Mouse (Mus musculus): ENCODE measurements at regions not wholly inside any gene's neighbourhood (a gene's known extent, or its start where the extent isn't known, plus 50 kb on each side); places are given as distances from the start of the nearest gene placed in this dataset.
A peak's percentile ranks its signal among the peaks of the same experiment; 100 is the strongest.

DNA sequence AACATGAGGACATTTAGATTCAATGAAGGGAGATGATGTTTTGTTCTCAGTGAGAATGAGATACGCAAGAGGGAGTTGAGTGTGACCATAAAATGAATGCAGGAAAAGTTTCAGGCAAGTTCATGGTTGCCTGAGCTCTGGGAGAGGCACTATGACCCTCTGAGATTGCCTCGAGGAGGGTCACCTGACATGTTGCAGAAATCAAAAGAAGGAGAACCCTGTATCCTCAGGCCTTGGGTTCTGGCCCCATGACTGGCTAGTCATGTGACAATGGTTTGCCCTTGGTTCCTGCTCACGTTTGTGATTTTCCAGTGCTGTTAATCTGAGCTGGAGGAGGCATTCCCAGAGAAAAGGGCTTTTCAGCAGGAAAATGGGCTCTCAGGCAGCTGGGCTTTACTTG, 98.9 kb downstream of the Mab21l3 start:
- H3K36me3 ChIP-seq (ENCODE audit: control insufficient read depth, insufficient read depth, low read length, poor library complexity, severe bottlenecking): no peaks in the 10 kb centered on the region
- H3K4me3 ChIP-seq (ENCODE audit: low read depth, low read length): no peak overlapping the region
- no peak overlapping the region for H3K9ac ChIP-seq (ENCODE audit: low read depth, poor library complexity, severe bottlenecking)
- H3K27me3 ChIP-seq (ENCODE audit: control insufficient read depth, insufficient read depth, low read length, poor library complexity, severe bottlenecking): no peaks in the 10 kb centered on the region
- H3K4me1 ChIP-seq (ENCODE audit: control insufficient read depth, insufficient read depth, low read length): peaks cover 8% of the 10 kb centered on the region
- no peak overlapping the region for H3K27ac ChIP-seq (ENCODE audit: insufficient read depth, low read length)
- TF ChIP-seq EP300 (IDR thresholded peaks at IDR 0.05; ENCODE audit: insufficient read depth, low read depth, low read length): no peak
- no peak for TF ChIP-seq POLR2A (IDR thresholded peaks at IDR 0.05; ENCODE audit: insufficient read depth, low read length)
- no peak for TF ChIP-seq CTCF (IDR thresholded peaks at IDR 0.05; ENCODE audit: low read depth, low read length)
- no peaks in the 10 kb centered on the region for H3K9me3 ChIP-seq (replicated peaks; ENCODE audit: control insufficient read depth, insufficient read depth, low read length, poor library complexity, severe bottlenecking)

DNA sequence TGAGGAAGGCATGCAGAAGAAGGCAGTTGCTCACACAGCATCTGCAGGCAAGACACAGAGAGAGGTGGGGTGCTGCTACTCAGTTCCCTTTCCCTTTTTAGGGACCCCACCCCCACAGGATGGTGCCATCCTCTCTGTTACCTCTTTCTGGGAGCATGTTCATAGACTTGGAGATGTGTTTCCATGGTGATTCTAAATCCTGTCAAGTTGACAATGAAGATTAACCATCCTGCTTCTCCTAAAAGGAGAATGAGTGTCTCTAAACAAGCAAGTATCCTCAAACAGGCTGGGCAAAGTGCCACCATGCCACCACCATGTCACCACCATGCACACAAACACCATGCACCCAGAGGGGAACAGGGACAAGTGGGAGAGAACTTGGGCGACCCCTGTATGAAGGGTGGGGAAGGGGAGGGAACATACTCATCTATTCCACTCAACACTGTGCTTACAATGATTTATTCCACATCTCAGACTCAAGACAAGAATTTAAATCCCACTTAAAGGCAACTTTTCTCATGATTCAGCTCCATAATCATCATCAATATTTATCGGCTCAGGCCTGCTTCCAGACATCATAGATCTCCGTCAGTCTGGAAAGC, 99.6 kb downstream of the Mab21l3 start:
- no peak overlapping the region for H3K9ac ChIP-seq (ENCODE audit: low read depth, poor library complexity, severe bottlenecking)
- peaks cover 8% of the 10 kb centered on the region for H3K4me1 ChIP-seq (ENCODE audit: control insufficient read depth, insufficient read depth, low read length)
- H3K9me3 ChIP-seq (replicated peaks; ENCODE audit: control insufficient read depth, insufficient read depth, low read length, poor library complexity, severe bottlenecking): no peaks in the 10 kb centered on the region
- no peak overlapping the region for H3K27ac ChIP-seq (ENCODE audit: insufficient read depth, low read length)
- no peaks in the 10 kb centered on the region for H3K36me3 ChIP-seq (ENCODE audit: control insufficient read depth, insufficient read depth, low read length, poor library complexity, severe bottlenecking)
- no peak overlapping the region for H3K4me3 ChIP-seq (ENCODE audit: low read depth, low read length)
- no peaks in the 10 kb centered on the region for H3K27me3 ChIP-seq (ENCODE audit: control insufficient read depth, insufficient read depth, low read length, poor library complexity, severe bottlenecking)
- TF ChIP-seq CTCF (IDR thresholded peaks at IDR 0.05; ENCODE audit: low read depth, low read length) (no peak), POLR2A (IDR thresholded peaks at IDR 0.05; ENCODE audit: insufficient read depth, low read length) (no peak), EP300 (IDR thresholded peaks at IDR 0.05; ENCODE audit: insufficient read depth, low read depth, low read length) (no peak)

DNA sequence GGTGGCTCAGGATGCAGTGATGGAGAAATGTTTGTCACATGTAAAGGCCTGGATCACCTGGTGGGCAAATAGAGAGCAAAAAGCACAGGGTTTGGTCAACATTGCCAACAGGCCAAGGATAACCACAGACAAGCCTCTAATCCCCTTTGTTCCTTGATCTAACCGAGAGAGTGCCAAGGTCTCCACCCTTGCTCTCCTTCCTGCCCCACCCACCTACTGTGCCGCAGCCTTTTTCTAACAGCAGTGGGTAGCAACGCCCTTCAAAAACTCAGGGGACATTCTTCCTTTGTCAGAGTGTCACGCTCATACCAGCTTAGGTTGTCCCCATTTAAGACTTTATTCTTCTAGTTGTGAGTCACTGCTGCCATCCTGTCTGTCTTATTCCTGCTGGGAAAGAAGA, 100.6 kb downstream of the Mab21l3 start:
- Histone ChIP-seq H3K9ac (ENCODE audit: low read depth, poor library complexity, severe bottlenecking) (no peak overlapping the region), H3K36me3 (ENCODE audit: control insufficient read depth, insufficient read depth, low read length, poor library complexity, severe bottlenecking) (no peaks in the 10 kb centered on the region), H3K27ac (ENCODE audit: insufficient read depth, low read length) (no peak overlapping the region), H3K9me3 (replicated peaks; ENCODE audit: control insufficient read depth, insufficient read depth, low read length, poor library complexity, severe bottlenecking) (no peaks in the 10 kb centered on the region), H3K27me3 (ENCODE audit: control insufficient read depth, insufficient read depth, low read length, poor library complexity, severe bottlenecking) (no peaks in the 10 kb centered on the region), H3K4me3 (ENCODE audit: low read depth, low read length) (no peak overlapping the region), H3K4me1 (ENCODE audit: control insufficient read depth, insufficient read depth, low read length) (peaks cover 8% of the 10 kb centered on the region)
- TF ChIP-seq CTCF (IDR thresholded peaks at IDR 0.05; ENCODE audit: low read depth, low read length) (no peak), EP300 (IDR thresholded peaks at IDR 0.05; ENCODE audit: insufficient read depth, low read depth, low read length) (peak; percentile 47; the same call in 1 of the 2 replicates), POLR2A (IDR thresholded peaks at IDR 0.05; ENCODE audit: insufficient read depth, low read length) (no peak)

DNA sequence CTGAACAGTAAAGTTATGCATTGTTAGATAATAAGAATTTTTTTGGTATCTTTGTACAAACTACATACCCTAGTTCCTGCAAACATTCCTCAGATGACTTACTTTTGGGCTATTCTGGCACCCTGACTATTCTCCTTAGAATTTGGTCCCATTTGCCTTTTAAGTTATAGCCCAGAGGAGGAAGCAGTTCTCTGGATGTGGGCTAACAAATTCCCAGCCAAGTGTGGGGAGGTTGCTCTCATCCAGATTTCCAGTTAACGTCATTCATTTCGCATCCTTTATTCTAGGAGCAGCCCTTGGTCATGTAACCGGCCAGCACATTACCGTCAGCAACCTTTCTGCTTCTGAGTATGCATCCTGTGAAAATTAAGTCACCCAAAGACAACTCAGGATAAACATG, 107.9 kb downstream of the Mab21l3 start:
- no peak for TF ChIP-seq CTCF (IDR thresholded peaks at IDR 0.05; ENCODE audit: low read depth, low read length)
- no peak for TF ChIP-seq POLR2A (IDR thresholded peaks at IDR 0.05; ENCODE audit: insufficient read depth, low read length)
- TF ChIP-seq EP300 (IDR thresholded peaks at IDR 0.05; ENCODE audit: insufficient read depth, low read depth, low read length): no peak
- H3K4me3 ChIP-seq (ENCODE audit: low read depth, low read length): no peak overlapping the region
- no peak overlapping the region for H3K9ac ChIP-seq (ENCODE audit: low read depth, poor library complexity, severe bottlenecking)
- H3K27ac ChIP-seq (ENCODE audit: insufficient read depth, low read length): no peak overlapping the region
- H3K36me3 ChIP-seq (ENCODE audit: control insufficient read depth, insufficient read depth, low read length, poor library complexity, severe bottlenecking): no peaks in the 10 kb centered on the region
- H3K9me3 ChIP-seq (replicated peaks; ENCODE audit: control insufficient read depth, insufficient read depth, low read length, poor library complexity, severe bottlenecking): no peaks in the 10 kb centered on the region; the same call in 1 of the 2 replicates
- no peaks in the 10 kb centered on the region for H3K27me3 ChIP-seq (ENCODE audit: control insufficient read depth, insufficient read depth, low read length, poor library complexity, severe bottlenecking)
- H3K4me1 ChIP-seq (ENCODE audit: control insufficient read depth, insufficient read depth, low read length): peaks cover 7% of the 10 kb centered on the region

DNA sequence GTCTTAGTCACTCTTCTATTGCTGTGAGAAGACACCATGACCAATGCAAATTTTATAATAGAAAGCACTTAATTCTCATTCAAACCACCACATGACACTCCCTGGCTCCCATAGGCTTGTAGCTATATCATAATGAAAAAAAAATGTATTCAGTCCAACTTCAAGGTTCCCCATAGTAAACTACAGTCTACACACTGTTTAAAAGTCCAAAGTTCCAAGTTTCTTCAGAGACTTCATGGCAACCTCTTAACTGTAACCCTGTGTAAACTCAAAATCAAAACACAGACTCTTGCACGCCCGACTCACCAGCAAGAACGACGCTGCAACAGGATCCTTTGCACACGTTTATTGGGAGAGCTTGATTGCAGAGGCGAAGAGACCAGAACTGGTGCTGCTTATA, 111.6 kb downstream of the Mab21l3 start:
- Histone ChIP-seq H3K36me3 (ENCODE audit: control insufficient read depth, insufficient read depth, low read length, poor library complexity, severe bottlenecking) (no peaks in the 10 kb centered on the region), H3K27ac (ENCODE audit: insufficient read depth, low read length) (no peak overlapping the region), H3K9me3 (replicated peaks; ENCODE audit: control insufficient read depth, insufficient read depth, low read length, poor library complexity, severe bottlenecking) (peaks cover 3% of the 10 kb centered on the region; the same call in 1 of the 2 replicates), H3K4me3 (ENCODE audit: low read depth, low read length) (no peak overlapping the region), H3K4me1 (ENCODE audit: control insufficient read depth, insufficient read depth, low read length) (peaks cover 7% of the 10 kb centered on the region), H3K9ac (ENCODE audit: low read depth, poor library complexity, severe bottlenecking) (no peak overlapping the region), H3K27me3 (ENCODE audit: control insufficient read depth, insufficient read depth, low read length, poor library complexity, severe bottlenecking) (no peaks in the 10 kb centered on the region)
- TF ChIP-seq EP300 (IDR thresholded peaks at IDR 0.05; ENCODE audit: insufficient read depth, low read depth, low read length) (no peak), POLR2A (IDR thresholded peaks at IDR 0.05; ENCODE audit: insufficient read depth, low read length) (no peak), CTCF (IDR thresholded peaks at IDR 0.05; ENCODE audit: low read depth, low read length) (no peak)

DNA sequence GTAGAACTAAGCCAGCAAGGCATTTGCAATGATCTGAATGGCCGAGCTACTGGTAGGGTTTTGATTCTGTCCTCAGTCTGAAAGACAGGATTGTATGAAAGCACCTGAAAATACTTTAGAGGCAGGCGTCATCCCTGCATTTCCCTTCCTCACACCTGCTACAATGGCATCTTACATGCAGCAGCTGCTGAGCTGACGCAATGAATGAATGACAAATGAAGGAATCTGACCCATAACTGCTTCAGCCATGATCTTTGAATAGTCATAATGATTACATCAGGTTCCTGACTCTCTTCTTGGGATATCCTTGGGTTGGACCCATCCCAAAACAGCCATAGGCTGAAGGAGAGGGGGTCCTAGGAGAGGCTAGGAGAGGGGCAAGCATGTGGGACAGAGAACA, 119.7 kb downstream of the Mab21l3 start:
- Histone ChIP-seq H3K27ac (ENCODE audit: insufficient read depth, low read length) (no peak overlapping the region), H3K4me3 (ENCODE audit: low read depth, low read length) (no peak overlapping the region), H3K27me3 (ENCODE audit: control insufficient read depth, insufficient read depth, low read length, poor library complexity, severe bottlenecking) (no peaks in the 10 kb centered on the region), H3K9ac (ENCODE audit: low read depth, poor library complexity, severe bottlenecking) (no peak overlapping the region), H3K36me3 (ENCODE audit: control insufficient read depth, insufficient read depth, low read length, poor library complexity, severe bottlenecking) (no peaks in the 10 kb centered on the region), H3K9me3 (replicated peaks; ENCODE audit: control insufficient read depth, insufficient read depth, low read length, poor library complexity, severe bottlenecking) (0 out of 2 replicates have a peak, but pooled peaks cover 3% of the 10 kb centered on the region), H3K4me1 (ENCODE audit: control insufficient read depth, insufficient read depth, low read length) (no peaks in the 10 kb centered on the region)
- TF ChIP-seq CTCF (IDR thresholded peaks at IDR 0.05; ENCODE audit: low read depth, low read length): no peak
- TF ChIP-seq EP300 (IDR thresholded peaks at IDR 0.05; ENCODE audit: insufficient read depth, low read depth, low read length): no peak
- no peak for TF ChIP-seq POLR2A (IDR thresholded peaks at IDR 0.05; ENCODE audit: insufficient read depth, low read length)

Measured in ES-Bruce4 (cell line).